Mouse (Mus musculus) thymus, postnatal 10 days (tissue): ENCODE data around the gene Neurl4.
"Not testable (repeated sequence)": the region's sequence is repeated elsewhere in the genome, so short reads cannot be mapped to it uniquely, and the experiment has no call there.

Experiments used
- DNase-seq, 2 experiments: peaks; one replicate each; pipeline ENCODE4 v3.0.0; 2021; ENCODE audit warnings: low spot score in 2 of 2

Gene Neurl4

DNA sequence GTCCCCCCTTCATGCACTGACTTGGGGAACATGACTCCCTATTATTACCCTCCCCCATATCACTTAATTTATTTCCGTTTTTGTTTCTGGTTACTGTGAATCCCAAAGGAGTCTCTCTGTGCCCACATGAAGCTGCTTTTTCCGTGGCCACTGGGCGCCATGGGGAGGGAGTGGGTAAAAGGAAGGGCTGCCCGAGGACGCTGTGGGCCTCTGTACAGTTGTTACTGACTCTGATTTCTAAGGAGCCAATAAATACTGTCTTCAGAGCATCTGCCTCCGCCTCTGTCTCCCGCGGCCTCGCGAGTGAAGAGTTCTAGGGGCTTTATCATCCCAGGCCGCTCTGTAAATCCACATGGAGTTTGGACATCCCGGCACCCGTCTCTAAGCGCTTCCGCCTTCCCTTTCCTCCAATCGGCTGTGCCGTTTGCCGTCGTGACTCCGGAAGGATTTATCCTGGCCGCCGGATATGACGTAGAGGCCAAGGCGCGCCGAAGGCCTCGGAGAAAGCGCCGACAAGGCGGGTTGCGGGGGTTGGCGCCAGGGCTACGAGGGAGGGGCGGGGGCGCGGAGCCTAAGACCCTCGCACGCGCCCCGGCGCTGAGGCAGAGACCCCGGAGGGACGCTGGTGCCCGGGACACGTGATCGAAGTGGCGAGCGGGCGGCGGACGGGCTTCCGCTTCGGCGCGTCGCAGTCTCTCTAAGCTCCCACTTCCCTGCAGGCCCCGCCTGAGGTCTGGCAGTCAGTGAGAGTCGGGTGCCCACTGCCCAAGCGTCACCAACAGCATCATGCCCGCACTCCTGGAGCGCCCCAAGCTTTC lies 12.9 kb downstream of the Neurl4 start, which contains the start of gene Gps2:
Gps2 (plus strand) TSS at position 335 of the 818 bp plus-strand sequence.
- peak; percentile 88 to 89 for DNase-seq

DNA sequence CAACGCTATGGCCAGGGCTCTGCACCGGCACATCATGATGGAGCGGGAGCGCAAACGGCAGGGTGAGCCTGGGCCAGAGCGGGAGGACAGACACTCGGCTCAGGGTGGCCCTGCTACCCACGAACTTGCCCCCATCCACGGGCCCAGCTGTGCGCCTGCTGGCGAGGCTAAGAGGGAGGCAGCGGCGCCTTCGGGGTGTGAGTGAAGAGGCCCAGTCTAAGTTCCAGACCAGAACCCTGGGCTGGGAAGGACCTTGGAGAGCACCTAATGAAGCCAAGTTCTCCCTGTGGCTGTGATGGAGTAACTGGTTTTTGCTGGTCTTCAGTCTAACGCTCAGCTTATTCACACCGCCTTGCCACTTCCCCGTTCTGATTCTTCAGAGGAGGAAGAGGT lies 13.5 kb downstream of the Neurl4 start:
- no peak for DNase-seq

DNA sequence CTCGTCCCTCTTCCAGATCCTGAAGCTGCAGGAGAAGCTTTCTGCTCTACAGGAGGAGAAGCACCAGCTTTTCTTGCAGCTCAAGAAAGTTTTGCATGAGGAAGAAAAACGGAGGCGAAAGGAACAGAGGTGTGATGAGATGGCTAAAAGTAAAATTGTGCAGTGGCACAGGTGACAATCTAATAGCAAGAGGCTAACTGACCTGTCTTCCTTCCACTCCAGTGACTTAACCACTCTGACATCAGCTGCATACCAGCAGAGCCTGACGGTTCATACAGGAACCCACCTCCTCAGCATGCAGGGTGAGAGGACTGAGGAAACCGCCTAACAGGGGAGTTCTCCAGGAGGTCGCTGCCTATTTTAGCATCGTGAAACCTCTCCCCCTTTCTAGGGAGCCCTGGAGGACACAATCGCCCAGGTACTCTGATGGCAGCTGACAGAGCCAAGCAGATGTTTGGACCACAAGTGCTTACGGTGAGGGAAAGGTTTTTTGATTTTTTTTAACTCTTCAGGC lies 14.1 kb downstream of the Neurl4 start:
- DNase-seq = no peak

DNA sequence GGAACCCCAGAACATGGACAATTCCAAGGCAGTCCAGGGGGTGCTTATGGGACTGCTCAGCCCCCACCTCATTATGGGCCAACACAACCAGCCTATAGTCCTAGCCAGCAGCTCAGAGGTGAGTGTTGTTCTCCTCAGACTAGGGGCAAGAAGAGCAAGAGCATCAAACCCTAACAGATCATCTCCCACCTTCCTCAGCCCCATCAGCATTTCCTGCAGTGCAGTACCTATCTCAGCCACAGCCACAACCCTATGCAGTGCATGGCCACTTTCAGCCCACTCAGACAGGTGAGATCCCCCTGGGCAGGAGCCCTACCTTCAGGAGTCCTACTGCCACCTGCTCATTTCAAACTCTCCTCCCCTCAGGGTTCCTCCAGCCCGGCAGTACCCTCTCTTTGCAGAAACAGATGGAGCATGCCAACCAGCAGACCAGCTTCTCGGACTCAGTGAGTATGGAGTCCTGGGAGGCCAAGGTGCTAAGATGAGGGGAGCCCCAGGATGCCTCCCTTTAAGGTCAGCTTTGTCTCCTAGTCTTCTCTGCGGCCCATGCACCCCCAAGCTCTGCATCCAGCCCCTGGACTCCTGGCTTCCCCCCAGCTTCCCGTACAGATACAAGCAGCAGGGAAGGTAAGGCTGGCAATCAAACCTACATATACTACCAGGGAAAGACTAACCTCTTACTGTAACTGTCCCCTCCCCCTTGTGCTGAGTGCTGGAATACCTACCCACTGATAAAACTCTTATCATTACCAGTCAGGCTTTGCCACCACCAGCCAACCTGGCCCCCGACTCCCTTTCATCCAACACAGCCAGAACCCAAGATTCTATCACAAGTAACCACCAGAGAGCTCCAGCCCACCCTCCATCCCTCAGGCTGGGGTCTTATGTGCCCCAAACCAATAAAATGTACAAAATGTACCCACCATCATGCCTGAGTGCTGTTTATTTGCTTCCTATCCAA lies 15.1 kb downstream of the Neurl4 start:
- DNase-seq = no peak

DNA sequence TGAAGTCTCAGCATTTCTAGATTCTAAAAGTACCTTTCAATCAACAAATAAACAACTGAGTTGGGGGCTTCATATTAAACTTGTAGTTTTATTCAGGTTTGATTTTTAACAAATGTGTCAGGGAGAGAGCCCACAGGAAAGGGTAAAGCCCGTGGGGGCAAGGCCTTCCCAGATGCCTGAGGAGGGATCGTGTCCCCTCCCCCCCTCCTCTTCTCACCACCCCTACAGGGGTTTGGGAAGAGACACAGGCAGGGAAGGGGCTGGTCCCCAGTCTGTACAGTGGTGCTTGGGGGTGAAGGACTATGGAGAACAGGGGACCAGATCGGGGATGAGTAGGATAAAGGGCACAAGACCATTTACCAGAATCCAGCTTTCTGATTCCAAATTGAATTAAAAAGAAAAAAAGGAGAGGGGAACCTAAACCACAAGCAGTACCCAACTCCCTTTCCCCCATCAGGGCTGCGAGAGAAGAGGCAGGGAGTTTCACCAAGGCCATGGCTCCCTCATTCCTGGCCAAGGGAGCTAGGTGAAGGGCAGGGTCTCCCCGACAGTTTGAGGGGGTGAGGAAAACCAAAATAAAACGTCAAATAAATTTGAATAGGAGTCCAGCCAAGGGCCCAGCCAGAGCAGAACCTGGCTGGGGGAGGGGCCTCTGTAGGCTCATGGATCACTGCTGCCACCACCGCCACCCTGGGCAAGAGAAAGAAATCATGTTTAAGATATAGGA lies 15.9 kb downstream of the Neurl4 start:
- not testable (repeated sequence) for DNase-seq

- DNase-seq = no peak
Measured at GRCm38 (mm10) chr11:69917379-69917948, 16.6 kb downstream of the Neurl4 start.

GRCm38 (mm10) chr11:69918118-69918517 lies 17.2 kb downstream of the Neurl4 start:
- no peak for DNase-seq

- no peak for DNase-seq
Measured at GRCm38 (mm10) chr11:69919053-69919452, 18.2 kb downstream of the Neurl4 start.

GRCm38 (mm10) chr11:69919661-69920265 lies 18.9 kb downstream of the Neurl4 start:
- peak; percentile 50 to 56 for DNase-seq

DNA sequence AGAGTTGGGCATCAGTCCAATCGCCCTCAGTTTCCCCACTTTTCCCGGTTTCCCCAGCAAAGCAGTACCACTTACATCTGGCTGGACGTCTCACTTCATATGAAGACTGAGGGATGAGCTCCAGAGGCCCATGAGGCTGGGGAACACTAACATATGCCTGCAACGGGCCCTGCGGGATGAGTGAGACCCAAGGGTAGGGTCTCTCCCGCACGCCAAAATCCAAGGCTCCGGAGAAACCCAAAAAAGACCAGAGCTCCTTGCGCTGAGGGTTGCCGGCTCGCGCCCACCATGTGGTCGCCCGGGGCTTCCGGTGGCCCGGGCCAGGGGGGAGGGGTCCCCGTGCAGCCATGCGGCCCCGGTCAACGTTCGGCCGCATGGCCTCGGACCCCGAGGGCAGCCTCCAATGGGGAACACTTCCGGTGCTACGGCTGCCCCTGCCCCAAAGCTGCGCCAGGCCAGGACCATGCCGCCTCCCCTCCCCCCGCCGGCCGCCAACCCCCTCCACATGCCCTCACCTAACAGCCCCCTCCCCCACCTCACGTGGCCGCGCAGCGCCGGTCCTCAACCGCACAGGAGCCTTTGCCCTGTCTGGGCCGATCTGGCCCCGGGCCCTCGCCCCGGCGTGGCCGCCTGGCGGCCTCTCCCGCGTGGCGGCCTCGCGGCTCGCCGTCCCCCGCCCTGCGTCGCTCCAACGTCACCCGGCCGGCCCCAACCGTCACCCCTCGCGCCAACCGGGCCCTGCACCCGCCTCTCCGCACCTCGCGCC lies 19.6 kb downstream of the Neurl4 start:
- peak in 1 of 2 experiments; percentile 52 for DNase-seq

- peak; percentile 100 for DNase-seq
Measured at GRCm38 (mm10) chr11:69921114-69922011, 20.5 kb downstream of the Neurl4 start, which contains the start of gene Eif5a. Eif5a (minus strand) TSS chr11:69921958.

DNA sequence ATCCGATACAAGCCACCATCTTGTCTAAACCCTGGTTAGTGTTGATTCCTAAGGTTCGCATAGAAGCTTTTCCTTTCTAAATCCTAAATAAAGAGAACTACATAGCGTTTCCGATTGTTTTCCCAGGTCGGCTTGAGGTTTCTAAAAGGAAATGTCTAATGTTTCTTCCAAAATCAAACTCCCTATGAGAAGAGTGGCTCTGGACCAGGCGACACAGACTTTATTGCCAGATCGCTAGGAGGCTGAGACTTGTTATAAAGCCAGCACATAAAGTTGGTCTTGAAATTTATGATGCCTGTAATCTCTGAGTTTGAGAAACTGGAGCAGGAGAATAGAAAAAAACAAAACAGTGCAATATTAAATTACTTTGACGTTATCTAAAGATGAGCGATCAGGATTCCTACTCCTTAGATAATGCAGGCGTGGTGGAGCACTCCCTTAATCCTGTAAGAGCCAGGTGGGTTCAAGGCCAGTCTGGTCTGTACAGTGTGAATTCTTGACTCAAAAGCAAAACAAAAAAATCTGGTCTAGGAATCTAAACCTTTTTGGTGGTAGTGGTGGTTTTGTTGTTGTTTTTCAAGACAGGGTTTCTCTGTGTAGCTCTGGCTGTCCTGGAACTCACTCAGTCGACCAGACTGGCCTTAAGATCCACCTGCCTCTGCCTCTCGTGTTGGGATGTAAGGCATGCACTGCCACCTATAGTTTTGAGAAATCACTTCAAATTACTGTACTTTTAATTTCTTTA lies 21.3 kb downstream of the Neurl4 start:
- no peak for DNase-seq

GRCm38 (mm10) chr11:69922796-69923195 lies 21.9 kb downstream of the Neurl4 start:
- no peak for DNase-seq

GRCm38 (mm10) chr11:69927501-69927900 lies 26.6 kb downstream of the Neurl4 start:
- DNase-seq = no peak

DNA sequence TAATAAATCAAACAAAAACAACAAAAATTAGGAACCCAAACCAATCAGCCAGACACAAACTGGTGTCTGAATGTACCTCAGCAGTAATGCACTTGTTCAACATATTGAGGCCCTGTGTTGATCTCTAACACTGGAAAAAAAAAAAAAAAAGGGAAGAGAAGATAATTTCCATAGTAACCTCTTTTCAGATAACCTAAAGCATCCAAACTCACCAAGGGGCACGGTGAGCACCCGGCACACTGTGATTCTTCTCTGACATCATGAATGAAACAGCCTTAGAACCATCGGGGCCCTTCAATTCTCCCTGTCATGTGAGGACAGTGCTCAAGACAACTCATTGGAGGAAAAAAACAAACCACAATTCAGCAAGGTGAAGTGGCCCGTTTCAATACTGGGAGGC lies 28.8 kb downstream of the Neurl4 start:
- no peak for DNase-seq

DNA sequence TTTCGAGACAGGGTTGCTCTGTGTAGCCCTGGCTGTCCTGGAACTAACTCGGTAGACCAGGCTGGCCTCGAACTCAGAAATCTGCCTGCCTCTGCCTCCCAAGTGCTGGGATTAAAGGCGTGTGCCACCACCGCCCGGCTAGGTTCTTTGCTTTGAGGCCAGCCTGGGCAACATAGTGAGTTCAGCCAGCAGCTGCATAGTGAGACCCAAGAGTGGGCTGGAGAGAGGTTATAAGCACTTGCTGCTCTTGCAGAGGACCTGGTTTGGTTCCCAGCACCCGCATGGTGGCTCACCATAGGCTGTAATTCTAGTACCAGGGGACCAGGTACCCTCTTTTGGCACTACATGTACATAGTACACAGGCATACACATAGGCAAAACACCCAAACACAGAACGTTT lies 29.3 kb downstream of the Neurl4 start:
- DNase-seq = not testable (repeated sequence)

DNA sequence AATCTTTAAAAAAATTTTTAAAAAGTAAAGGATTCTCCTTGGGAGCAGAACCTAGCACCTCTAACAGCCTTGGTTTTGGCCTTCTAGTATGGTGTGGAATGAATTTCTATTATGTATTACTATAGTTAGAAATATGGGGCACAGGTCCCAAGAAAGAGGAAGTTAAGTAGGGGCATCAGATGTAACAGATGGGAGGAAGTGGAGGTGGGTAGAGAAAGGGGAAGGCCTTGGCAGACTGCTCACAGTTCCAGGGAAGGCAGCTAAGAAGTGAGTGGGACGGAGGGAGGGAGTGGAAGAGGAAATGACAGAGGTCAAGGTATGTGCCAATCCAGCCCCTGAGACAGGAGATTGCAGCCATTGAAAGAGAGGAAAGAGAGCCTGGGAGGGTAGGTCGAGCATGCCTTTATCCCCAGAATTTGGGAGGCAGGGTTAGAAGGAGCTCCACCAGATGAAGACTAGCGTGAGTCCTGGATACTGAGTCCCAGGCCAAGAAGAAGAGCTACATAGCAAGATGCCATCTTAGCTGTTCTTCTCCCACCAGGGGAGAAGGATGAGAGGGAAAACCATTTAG lies 30.2 kb downstream of the Neurl4 start:
- peak in 1 of 2 experiments; percentile 21 for DNase-seq

DNA sequence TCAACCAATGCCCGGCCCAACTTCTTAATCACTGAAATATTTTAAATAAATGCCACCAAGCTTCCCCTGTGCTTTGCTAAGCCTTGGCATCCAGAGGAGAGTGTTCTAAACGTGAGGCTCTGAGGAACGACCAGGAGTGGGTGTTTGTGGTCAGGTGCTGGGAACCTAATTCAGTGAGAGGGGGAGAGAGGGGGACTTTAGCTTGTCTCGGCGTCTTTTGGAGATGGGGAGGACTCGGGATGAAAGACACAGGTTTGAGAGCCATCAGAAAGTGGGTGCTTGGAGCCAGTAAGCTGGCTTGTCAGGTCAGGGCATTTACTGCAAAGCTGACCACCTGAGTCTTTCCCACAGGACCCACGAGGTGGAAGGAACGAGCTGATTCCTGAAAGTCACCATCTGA lies 30.9 kb downstream of the Neurl4 start:
- DNase-seq = no peak
